Mouse (Mus musculus) heart, adult 2 months (tissue): Measurements from ENCODE around the gene 2700049A03Rik. TPM values are rescaled to one million over a fixed set of nuclear protein-coding genes. Genes with fewer than 3 reads are reported as not detected.
A peak's percentile ranks its signal among the peaks of the same experiment; 100 is the strongest.

ENCODE experiments used
- DNase-seq, 2 experiments: peaks; one replicate each; pipeline ENCODE4 v3.0.0; 2021
- H3K27ac ChIP-seq: fragments of 200-600 bp; 2 replicates; pipeline ENCODE4 v1.8.1; 2022
- H3K27me3 ChIP-seq: fragments of 200-500 bp; 2 replicates; pipeline ENCODE4 v1.6.1; 2012; ENCODE audit warnings: mild to moderate bottlenecking, low read length, inconsistent platforms, mixed read lengths; ENCODE audit not compliant: control insufficient read depth, insufficient read depth
- H3K36me3 ChIP-seq: fragments of 200-500 bp; 2 replicates; pipeline ENCODE4 v1.6.1; 2012; ENCODE audit warnings: low read length, inconsistent platforms; ENCODE audit not compliant: control insufficient read depth, insufficient read depth
- H3K4me1 ChIP-seq: fragments of 200-500 bp; 2 replicates; pipeline ENCODE4 v1.6.1; 2011; ENCODE audit warnings: low read length; ENCODE audit not compliant: control insufficient read depth, insufficient read depth
- H3K4me3 ChIP-seq: fragments of 200-600 bp; 2 replicates; pipeline ENCODE4 v1.8.1; 2022
- H3K79me2 ChIP-seq: fragments of 200-500 bp; replicated peaks from 2 replicates; pipeline ENCODE4 v1.6.1; 2012; ENCODE audit warnings: mild to moderate bottlenecking, inconsistent platforms, low read length, moderate library complexity, mixed read lengths; ENCODE audit not compliant: control insufficient read depth, insufficient read depth
- H3K9ac ChIP-seq: fragments of 200-500 bp; 2 replicates; pipeline ENCODE4 v1.6.1; 2012; ENCODE audit warnings: low read depth, mild to moderate bottlenecking, control low read depth, inconsistent platforms, low read length, mixed read lengths
- CTCF ChIP-seq: fragments of 200-600 bp; IDR thresholded peaks from 2 replicates; pipeline ENCODE4 v1.8.1; 2022; ENCODE audit warnings: antibody characterized with exemption, mild to moderate bottlenecking, moderate library complexity
- EP300 ChIP-seq: fragments of 200-500 bp; IDR thresholded peaks from 2 replicates; pipeline ENCODE4 v1.6.1; 2011; ENCODE audit warnings: low read depth, low read length, control low read depth; ENCODE audit not compliant: insufficient read depth
- POLR2A ChIP-seq: fragments of 200-500 bp; IDR thresholded peaks from 2 replicates; pipeline ENCODE4 v1.6.1; 2011; ENCODE audit warnings: mild to moderate bottlenecking, low read depth, low read length, control low read depth; ENCODE audit not compliant: insufficient read depth
- WGBS: fragments of 180-500 bp; shearing (Covaris S2); methylation state at CpG from one replicate; pipeline ENCODE4 v1.1.7; 2018; 5-methylcytosine and 5-hydroxymethylcytosine counted together
- intact Hi-C: fragments of 180-260 bp; cut with DNase I; formaldehyde crosslinking; loops from one replicate; pipeline ENCODE4 v1.15.1; 2025
- polyA plus RNA-seq: library from polyadenylated mRNA; depleted of rRNA; stranded (reverse); fragments of >200 nt; gene quantifications from 2 replicates; pipeline ENCODE4 v1.2.3, GENCODE M21; 2012
- total RNA-seq, 2 experiments: library from RNA; stranded (reverse); gene quantifications; 2 replicates each; pipeline ENCODE4 v1.2.3; 2021

2700049A03Rik gene
- total and polyA plus RNA-seq, 3 experiments: 1.3 to 3.4 (median 3.0) TPM

DNA sequence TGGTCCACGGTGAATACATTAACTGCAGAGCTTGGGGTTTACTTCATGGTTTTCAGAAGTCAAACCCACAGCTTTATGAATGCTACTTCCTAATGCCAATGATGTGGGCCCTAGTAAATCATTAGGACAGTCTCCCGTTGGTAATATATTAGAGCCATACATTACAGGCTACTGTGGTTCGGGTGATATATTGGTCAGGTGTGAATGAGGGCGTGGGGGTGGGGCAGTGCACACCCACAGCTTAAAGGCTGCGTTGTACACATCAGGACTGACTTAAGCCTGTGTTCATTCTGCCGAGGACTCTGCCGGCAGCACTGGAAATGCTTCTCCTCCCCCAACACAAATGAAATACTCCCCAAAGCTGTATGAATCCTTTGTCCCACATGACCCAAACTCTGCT is 118.1 kb downstream of the 2700049A03Rik start:
- Histone ChIP-seq H3K27me3 (no peaks in the 10 kb centered on the region), H3K4me3 (no peak overlapping the region), H3K79me2 (no peaks in the 10 kb centered on the region), H3K4me1 (no peaks in the 10 kb centered on the region), H3K9ac (no peak overlapping the region), H3K36me3 (no peaks in the 10 kb centered on the region), H3K27ac (no peak overlapping the region)
- no peak for TF ChIP-seq EP300
- TF ChIP-seq POLR2A: no peak
- TF ChIP-seq CTCF: no peak
- WGBS: 88% methylated on average over 7 of the region's 7 CpGs
- DNase-seq: no peak
- intact Hi-C loops: no loop called here

DNA sequence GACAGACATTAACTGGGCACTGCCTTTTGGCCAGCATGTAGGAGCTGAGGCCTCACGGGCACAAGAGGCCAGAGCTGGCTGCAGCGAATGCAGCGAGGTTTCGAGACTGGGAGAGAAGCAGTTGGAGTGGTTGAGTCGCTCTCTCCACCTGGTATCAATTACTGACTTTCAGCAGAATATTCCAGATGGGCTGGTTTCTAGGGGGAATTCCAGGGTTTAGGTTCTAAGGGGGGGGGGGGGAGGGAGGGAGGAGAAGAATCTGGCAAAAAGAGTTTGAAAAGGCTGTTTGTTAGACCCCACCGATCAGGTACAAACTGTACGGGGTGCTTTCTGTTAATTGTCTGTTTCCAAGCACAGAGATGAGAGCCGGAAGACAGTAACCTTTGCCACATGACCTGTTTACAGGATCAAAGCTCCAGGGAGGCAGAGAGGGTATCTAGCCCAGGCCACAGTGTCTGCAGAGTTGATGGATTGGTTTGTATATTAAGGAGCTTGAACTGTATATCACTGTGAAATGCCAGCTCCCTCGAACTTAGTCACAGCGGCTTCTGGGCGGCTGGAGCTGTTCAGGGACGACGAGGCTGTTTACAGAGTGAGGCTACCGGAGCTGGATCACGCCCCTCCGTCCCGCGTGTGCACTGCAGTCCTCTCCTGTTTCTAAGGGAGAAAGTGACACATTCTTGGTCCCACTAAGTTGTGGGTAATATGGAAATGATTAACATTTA is 121.7 kb downstream of the 2700049A03Rik start:
- WGBS: 65% methylated on average over 18 of the region's 18 CpGs
- Histone ChIP-seq H3K4me3 (no peak overlapping the region), H3K79me2 (no peaks in the 10 kb centered on the region), H3K27me3 (no peaks in the 10 kb centered on the region), H3K4me1 (no peaks in the 10 kb centered on the region), H3K36me3 (no peaks in the 10 kb centered on the region), H3K9ac (no peak overlapping the region), H3K27ac (no peak overlapping the region)
- intact Hi-C loops: no loop called here
- no peak for DNase-seq
- TF ChIP-seq EP300: no peak
- TF ChIP-seq CTCF: no peak
- no peak for TF ChIP-seq POLR2A

DNA sequence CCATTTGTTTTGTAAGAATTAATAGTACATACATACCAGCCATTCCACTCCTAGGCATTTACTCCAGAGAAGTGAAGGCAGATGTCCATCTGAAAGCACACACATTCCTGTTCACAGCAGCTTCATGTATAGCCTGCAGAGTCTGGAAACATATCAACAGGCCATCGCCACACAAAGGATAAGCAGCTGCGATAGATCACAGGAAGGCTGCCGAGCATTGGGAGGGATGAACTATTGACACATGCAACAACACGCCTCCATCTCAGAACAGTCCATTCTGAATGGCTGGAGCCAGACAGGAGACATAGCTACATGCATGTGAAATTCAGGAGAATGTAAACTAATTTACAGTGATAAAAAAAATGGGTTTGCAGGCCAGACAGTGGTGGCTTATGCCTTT is 127.6 kb downstream of the 2700049A03Rik start:
- Histone ChIP-seq H3K4me3 (no peak overlapping the region), H3K36me3 (no peaks in the 10 kb centered on the region), H3K9ac (no peak overlapping the region), H3K27me3 (no peaks in the 10 kb centered on the region), H3K27ac (no peak overlapping the region), H3K4me1 (no peaks in the 10 kb centered on the region), H3K79me2 (no peaks in the 10 kb centered on the region)
- intact Hi-C loops: no loop called here
- TF ChIP-seq POLR2A: no peak
- TF ChIP-seq CTCF: no peak
- no peak for TF ChIP-seq EP300
- DNase-seq: no peak
- 69% methylated on average over 4 of the region's 4 CpGs for WGBS

DNA sequence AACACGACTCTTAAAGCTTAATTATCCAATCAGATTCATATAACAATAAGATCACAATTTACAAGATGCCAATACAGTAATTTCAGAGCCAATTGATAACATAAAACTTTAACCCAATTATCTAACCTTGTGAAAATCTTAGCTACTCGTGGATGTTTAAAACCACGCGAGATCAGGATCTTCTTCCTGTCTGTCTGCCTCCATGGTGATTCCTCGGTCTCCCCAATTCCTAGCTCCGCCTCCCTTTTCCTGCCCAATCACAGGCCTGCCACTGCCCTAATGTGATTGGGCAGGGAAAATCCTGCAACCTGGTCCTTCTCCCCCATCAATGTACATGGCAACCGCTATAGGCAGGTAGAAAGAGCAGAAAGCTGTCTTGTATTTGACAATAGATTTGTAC is 132.7 kb downstream of the 2700049A03Rik start:
- H3K9ac ChIP-seq: no peak overlapping the region
- H3K27me3 ChIP-seq: no peaks in the 10 kb centered on the region
- no peaks in the 10 kb centered on the region for H3K79me2 ChIP-seq
- intact Hi-C loops: no loop called here
- TF ChIP-seq CTCF: no peak
- TF ChIP-seq POLR2A: no peak
- no peak for TF ChIP-seq EP300
- DNase-seq: no peak
- H3K4me1 ChIP-seq: no peaks in the 10 kb centered on the region
- H3K36me3 ChIP-seq: no peaks in the 10 kb centered on the region
- 87% methylated on average over 7 of the region's 7 CpGs for WGBS
- no peak overlapping the region for H3K4me3 ChIP-seq
- no peak overlapping the region for H3K27ac ChIP-seq

DNA sequence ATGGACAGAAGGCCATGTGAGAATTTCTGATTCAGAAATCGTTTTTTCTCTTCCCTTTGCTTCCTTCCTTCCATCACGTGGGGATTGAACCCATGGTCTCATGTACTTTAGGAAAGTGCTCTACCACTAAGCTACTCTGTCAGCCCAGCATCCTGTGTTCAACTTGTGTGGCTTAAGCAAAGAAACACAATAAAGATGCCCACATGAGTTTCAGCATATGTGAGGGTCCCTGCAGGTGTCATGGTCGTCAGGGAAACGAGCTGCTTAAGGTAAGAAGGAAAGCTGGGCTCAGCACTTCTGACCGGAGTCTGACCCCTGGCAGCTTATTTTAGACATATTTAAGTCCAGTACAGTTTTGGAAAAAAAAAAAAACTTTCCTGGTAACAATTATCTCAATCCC is 134.5 kb downstream of the 2700049A03Rik start:
- H3K4me3 ChIP-seq: no peak overlapping the region
- no peaks in the 10 kb centered on the region for H3K27me3 ChIP-seq
- no peaks in the 10 kb centered on the region for H3K4me1 ChIP-seq
- no peak for TF ChIP-seq EP300
- TF ChIP-seq CTCF: no peak
- no peak for TF ChIP-seq POLR2A
- H3K27ac ChIP-seq: no peak overlapping the region
- intact Hi-C loops: no loop called here
- 71% methylated on average over 5 of the region's 5 CpGs for WGBS
- DNase-seq: no peak
- no peak overlapping the region for H3K9ac ChIP-seq
- no peaks in the 10 kb centered on the region for H3K36me3 ChIP-seq
- no peaks in the 10 kb centered on the region for H3K79me2 ChIP-seq

DNA sequence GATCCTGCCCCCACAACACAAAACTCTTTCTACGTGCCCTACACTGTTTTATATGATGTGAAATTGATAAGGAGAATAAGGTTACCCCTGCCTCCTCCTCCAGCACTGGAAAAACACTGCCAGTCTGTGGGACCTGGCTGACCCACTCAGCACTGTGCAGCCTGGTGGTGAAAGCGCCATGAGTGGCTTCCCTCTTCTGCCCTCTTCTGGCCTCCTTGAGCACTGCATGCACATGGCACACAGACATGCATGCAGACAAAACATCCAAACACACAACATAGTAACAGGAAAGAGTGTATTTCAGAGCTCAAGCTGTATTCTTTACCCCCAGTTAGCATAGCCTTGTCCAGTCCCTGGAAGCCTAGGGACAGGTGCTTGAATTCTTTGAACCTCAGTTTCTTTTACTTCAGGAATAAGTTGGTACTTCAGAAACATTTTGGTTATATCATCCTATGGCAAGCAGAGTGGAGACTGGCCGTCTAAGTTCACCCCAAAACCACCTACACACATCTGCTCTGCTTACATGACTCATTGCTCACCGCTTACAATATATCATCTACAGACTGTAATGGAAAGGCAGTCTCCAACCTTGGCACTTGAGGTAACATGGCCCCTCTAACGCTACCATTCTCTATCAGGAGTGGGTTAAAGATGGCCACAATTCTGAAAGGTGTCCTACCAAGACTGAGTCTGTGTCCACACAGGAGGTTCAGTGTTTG is 138.0 kb downstream of the 2700049A03Rik start:
- TF ChIP-seq POLR2A (no peak), EP300 (no peak), CTCF (peak; percentile 22; the same call in 1 of the 2 replicates)
- WGBS: 90% methylated on average over 5 of the region's 5 CpGs
- Histone ChIP-seq H3K36me3 (no peaks in the 10 kb centered on the region), H3K27me3 (no peaks in the 10 kb centered on the region), H3K4me3 (no peak overlapping the region), H3K79me2 (no peaks in the 10 kb centered on the region), H3K9ac (no peak overlapping the region), H3K4me1 (no peaks in the 10 kb centered on the region), H3K27ac (no peak overlapping the region)
- no peak for DNase-seq
- intact Hi-C loops: no loop called here
